Mouse (Mus musculus) CH12.LX (cell line): ENCODE measurements at regions not wholly inside any gene's neighbourhood (a gene's known extent, or its start where the extent isn't known, plus 50 kb on each side); places are given as distances from the start of the nearest gene placed in this dataset.

Source experiments
- DNase-seq: peaks from one replicate; pipeline ENCODE4 v3.0.0-alpha.2; 2013; ENCODE audit errors: extremely low read depth
- H3K27ac ChIP-seq: 2 replicates; pipeline ENCODE4 v1.5.1; 2012; ENCODE audit warnings: low read depth, mild to moderate bottlenecking, control low read depth, moderate library complexity; ENCODE audit not compliant: insufficient read depth
- H3K27me3 ChIP-seq: replicated peaks from 2 replicates; pipeline ENCODE3; 2012; ENCODE audit warnings: inconsistent platforms
- H3K36me3 ChIP-seq, 2 experiments: replicated peaks in 1 of 2; 2 replicates each; pipeline versions ENCODE3 to v1.6.1; 2012; ENCODE audit warnings: inconsistent platforms in 1 of 2, low read length in 1 of 2, mild to moderate bottlenecking in 1 of 2, mixed read lengths in 1 of 2, moderate library complexity in 1 of 2; ENCODE audit not compliant: control insufficient read depth in 1 of 2, insufficient read depth in 1 of 2
- H3K4me1 ChIP-seq, 2 experiments: 2 replicates each; pipeline ENCODE4 v1.6.1; 2012; ENCODE audit warnings: inconsistent platforms in 1 of 2, moderate library complexity in 1 of 2; ENCODE audit not compliant: insufficient read depth in 2 of 2, control insufficient read depth in 1 of 2
- H3K4me2 ChIP-seq: 2 replicates; pipeline ENCODE4 v1.6.1; 2012; ENCODE audit warnings: low read depth, mild to moderate bottlenecking, control low read depth; ENCODE audit not compliant: poor library complexity, insufficient read depth, severe bottlenecking
- H3K4me3 ChIP-seq, 3 experiments: fragments of 150-350 bp in 1 of 3; sonication (generic) in 1 of 3; replicated peaks in 1 of 3; 2 replicates each; pipeline versions ENCODE3 to v1.5.1; 2011 to 2012; ENCODE audit warnings: low read depth in 2 of 3, low read length in 2 of 3, mild to moderate bottlenecking in 2 of 3, moderate library complexity in 2 of 3, control low read depth in 1 of 3, improper control_type of control experiment in 1 of 3, inconsistent platforms in 1 of 3, mixed read lengths in 1 of 3; ENCODE audit not compliant: poor library complexity in 1 of 3
- H3K79me2 ChIP-seq: replicated peaks from 2 replicates; pipeline ENCODE4 v1.6.1; 2012; ENCODE audit warnings: mild to moderate bottlenecking, moderate library complexity; ENCODE audit not compliant: control insufficient read depth, poor library complexity, insufficient read depth, severe bottlenecking; ENCODE audit errors: extremely low read depth
- H3K9ac ChIP-seq: 2 replicates; pipeline ENCODE4 v1.6.1; 2012; ENCODE audit warnings: low read depth, mild to moderate bottlenecking, control low read depth, moderate library complexity; ENCODE audit not compliant: insufficient read depth
- H3K9me3 ChIP-seq: replicated peaks from 2 replicates; pipeline ENCODE3; 2012; ENCODE audit warnings: low read length, inconsistent platforms, mixed read lengths
- CHD1 ChIP-seq: IDR thresholded peaks from 2 replicates; pipeline ENCODE4 v1.6.1; 2012; ENCODE audit warnings: low read depth, low read length, improper control_type of control experiment, inconsistent platforms
- E2F4 ChIP-seq: IDR thresholded peaks from 2 replicates; pipeline ENCODE4 v1.6.1; 2011; ENCODE audit warnings: low read depth, low read length, improper control_type of control experiment; ENCODE audit not compliant: insufficient replicate concordance
- ELF1 ChIP-seq: IDR thresholded peaks from 2 replicates; pipeline ENCODE4 v1.6.1; 2014; ENCODE audit warnings: low read depth, mild to moderate bottlenecking, inconsistent platforms, low read length, improper control_type of control experiment
- ETS1 ChIP-seq: conservative IDR thresholded peaks from 2 replicates; pipeline ENCODE4 v1.6.1; 2012; ENCODE audit warnings: low read depth, mild to moderate bottlenecking, inconsistent platforms, low read length, improper control_type of control experiment, moderate library complexity
- GABPA ChIP-seq: IDR thresholded peaks from 2 replicates; pipeline ENCODE4 v1.6.1; 2012; ENCODE audit warnings: low read depth, low read length, improper control_type of control experiment, inconsistent platforms; ENCODE audit not compliant: insufficient replicate concordance
- HCFC1 ChIP-seq: IDR thresholded peaks from 2 replicates; pipeline ENCODE4 v1.6.1; 2012; ENCODE audit warnings: low read depth, mild to moderate bottlenecking, inconsistent platforms, low read length, improper control_type of control experiment
- IRF4 ChIP-seq: IDR thresholded peaks from 2 replicates; pipeline ENCODE4 v1.6.1; 2014; ENCODE audit warnings: low read depth, mild to moderate bottlenecking, inconsistent platforms, low read length, improper control_type of control experiment
- JUN ChIP-seq: IDR thresholded peaks from 2 replicates; pipeline ENCODE4 v1.6.1; 2011; ENCODE audit warnings: low read depth, mild to moderate bottlenecking, low read length, improper control_type of control experiment, moderate library complexity; ENCODE audit not compliant: insufficient read depth
- JUND ChIP-seq: conservative IDR thresholded peaks from 2 replicates; pipeline ENCODE4 v1.6.1; 2011; ENCODE audit warnings: low read depth, low read length, improper control_type of control experiment
- KAT2A ChIP-seq: IDR thresholded peaks from 2 replicates; pipeline ENCODE4 v1.6.1; 2012; ENCODE audit warnings: low read length, improper control_type of control experiment, inconsistent platforms; ENCODE audit not compliant: insufficient replicate concordance
- MAFK ChIP-seq: IDR thresholded peaks from 2 replicates; pipeline ENCODE4 v1.6.1; 2011; ENCODE audit warnings: low read length, improper control_type of control experiment; ENCODE audit not compliant: insufficient replicate concordance
- MAX ChIP-seq: IDR thresholded peaks from 2 replicates; pipeline ENCODE4 v1.6.1; 2011; ENCODE audit warnings: low read length, improper control_type of control experiment
- MAZ ChIP-seq: IDR thresholded peaks from 2 replicates; pipeline ENCODE4 v1.6.1; 2012; ENCODE audit warnings: low read depth, mild to moderate bottlenecking, inconsistent platforms, low read length, improper control_type of control experiment, moderate library complexity
- MEF2A ChIP-seq: IDR thresholded peaks from 2 replicates; pipeline ENCODE4 v1.6.1; 2014; ENCODE audit warnings: low read depth, mild to moderate bottlenecking, inconsistent platforms, low read length, improper control_type of control experiment, borderline replicate concordance
- MXI1 ChIP-seq: IDR thresholded peaks from 2 replicates; pipeline ENCODE4 v1.6.1; 2011; ENCODE audit warnings: mild to moderate bottlenecking, low read depth, low read length, improper control_type of control experiment
- MYC ChIP-seq: IDR thresholded peaks from 2 replicates; pipeline ENCODE4 v1.6.1; 2011; ENCODE audit warnings: low read depth, mild to moderate bottlenecking, improper control_type of control experiment, low read length
- NRF1 ChIP-seq: IDR thresholded peaks from 2 replicates; pipeline ENCODE4 v1.6.1; 2014; ENCODE audit warnings: low read depth, mild to moderate bottlenecking, inconsistent platforms, low read length, improper control_type of control experiment, moderate library complexity
- PAX5 ChIP-seq: IDR thresholded peaks from 2 replicates; pipeline ENCODE4 v1.6.1; 2012; ENCODE audit warnings: low read length, inconsistent platforms, mixed read lengths
- POLR2A ChIP-seq: IDR thresholded peaks from 2 replicates; pipeline ENCODE4 v1.6.1; 2011; ENCODE audit warnings: low read depth, mild to moderate bottlenecking, improper control_type of control experiment, low read length
- POLR2AphosphoS2 ChIP-seq: IDR thresholded peaks from 2 replicates; pipeline ENCODE4 v1.6.1; 2011; ENCODE audit warnings: low read depth, low read length, improper control_type of control experiment
- RCOR1 ChIP-seq: conservative IDR thresholded peaks from 2 replicates; pipeline ENCODE4 v1.6.1; 2012; ENCODE audit warnings: low read depth, mild to moderate bottlenecking, inconsistent platforms, low read length, improper control_type of control experiment
- SIN3A ChIP-seq: IDR thresholded peaks from 2 replicates; pipeline ENCODE4 v1.6.1; 2012; ENCODE audit warnings: low read length, improper control_type of control experiment, inconsistent platforms
- SMC3 ChIP-seq: IDR thresholded peaks from 2 replicates; pipeline ENCODE4 v1.6.1; 2011; ENCODE audit warnings: low read depth, low read length, improper control_type of control experiment
- TBP ChIP-seq: conservative IDR thresholded peaks from 2 replicates; pipeline ENCODE4 v1.6.1; 2011; ENCODE audit warnings: low read depth, low read length, improper control_type of control experiment
- USF1 ChIP-seq: IDR thresholded peaks from 2 replicates; pipeline ENCODE4 v1.6.1; 2014; ENCODE audit warnings: low read depth, mild to moderate bottlenecking, inconsistent platforms, low read length, improper control_type of control experiment
- USF2 ChIP-seq: conservative IDR thresholded peaks from 2 replicates; pipeline ENCODE4 v1.6.1; 2011; ENCODE audit warnings: low read depth, low read length, improper control_type of control experiment
- ZKSCAN1 ChIP-seq: IDR thresholded peaks from 2 replicates; pipeline ENCODE4 v1.6.1; 2012; ENCODE audit warnings: low read depth, inconsistent platforms, low read length, improper control_type of control experiment, borderline replicate concordance
- ZMIZ1 ChIP-seq: IDR thresholded peaks from 2 replicates; pipeline ENCODE4 v1.6.1; 2012; ENCODE audit warnings: low read depth, mild to moderate bottlenecking, inconsistent platforms, low read length, improper control_type of control experiment
- dilution Hi-C: fragments of 300-500 bp; cut with MboI; formaldehyde crosslinking; loops from 2 replicates; pipeline ENCODE4 v1.14.3; 2020; ENCODE audit warnings: low sequenced_read_pairs; ENCODE audit not compliant: extremely low pct_unique_long_range_greater_than_20kb, extremely low pct_ligation_motif_present
- in situ Hi-C: fragments of 300-500 bp; cut with MboI; formaldehyde crosslinking; loops from 3 replicates; pipeline ENCODE4 v1.14.3; 2019; ENCODE audit warnings: low sequenced_read_pairs, low pct_ligation_motif_present, low pct_unique_long_range_greater_than_20kb, mixed read lengths

GRCm38 (mm10) chr4:10701479-10701878, 172.8 kb upstream of the 2610301B20Rik start:
- H3K79me2 ChIP-seq, result no peaks in the 10 kb centered on the region
- H3K9me3 ChIP-seq, result no peaks in the 10 kb centered on the region
- H3K4me1 ChIP-seq, result peaks cover 0 to 7% of the 10 kb centered on the region in 2 experiments; a peak in 2 of 4 replicates
- H3K27me3 ChIP-seq, result no peaks in the 10 kb centered on the region
- H3K4me3 ChIP-seq, result no peak overlapping the region
- DNase-seq, result no peak
- H3K36me3 ChIP-seq, result no peaks in the 10 kb centered on the region
- no peak overlapping the region for H3K4me2 ChIP-seq
- TF ChIP-seq ZKSCAN1 (no peak), IRF4 (no peak), MEF2A (no peak), GABPA (no peak), MAZ (no peak), SIN3A (no peak), E2F4 (no peak), PAX5 (no peak), ZMIZ1 (no peak), POLR2AphosphoS2 (no peak), POLR2A (no peak), HCFC1 (no peak), RCOR1 (no peak), JUN (no peak)
- TF ChIP-seq, all 38 proteins: peak for 0
- dilution Hi-C loops (no loop called here), in situ Hi-C loops (no loop called here)
- no peak overlapping the region for H3K27ac ChIP-seq
- H3K9ac ChIP-seq, result no peak overlapping the region

- Histone ChIP-seq H3K27ac (no peak overlapping the region), H3K4me3 (no peak overlapping the region), H3K27me3 (no peaks in the 10 kb centered on the region), H3K9ac (no peak overlapping the region), H3K36me3 (no peaks in the 10 kb centered on the region), H3K4me2 (no peak overlapping the region), H3K79me2 (no peaks in the 10 kb centered on the region), H3K4me1 (peaks cover 0 to 7% of the 10 kb centered on the region in 2 experiments; a peak in 2 of 4 replicates), H3K9me3 (no peaks in the 10 kb centered on the region)
- no peak for DNase-seq
- dilution Hi-C loops, result no loop called here
- in situ Hi-C loops, result no loop called here
- TF ChIP-seq MAFK, result no peak
- TF ChIP-seq ELF1, result no peak
- TF ChIP-seq MEF2A, result no peak
- TF ChIP-seq NRF1, result no peak
- TF ChIP-seq ETS1, result no peak
- TF ChIP-seq TBP, result no peak
- TF ChIP-seq SMC3, result no peak
- TF ChIP-seq PAX5, result no peak
- no peak for TF ChIP-seq KAT2A
- TF ChIP-seq CHD1, result no peak
- no peak for TF ChIP-seq HCFC1
- no peak for TF ChIP-seq MYC
- no peak for TF ChIP-seq JUND
- no peak for TF ChIP-seq USF1
- TF ChIP-seq USF2, result no peak
- no peak for TF ChIP-seq MXI1
- TF ChIP-seq MAZ, result no peak
- no peak for TF ChIP-seq ZMIZ1
- TF ChIP-seq MAX, result no peak
Observed at GRCm38 (mm10) chr4:10703212-10703611, 171.1 kb upstream of the 2610301B20Rik start.
